Mouse (Mus musculus) layer of hippocampus, adult 18-20 months (tissue): ENCODE data around the gene Gapvd1. TPM values are rescaled to one million over a fixed set of nuclear protein-coding genes. Genes with fewer than 3 reads are reported as not detected.
"Not testable (repeated sequence)": the region's sequence is repeated elsewhere in the genome, so short reads cannot be mapped to it uniquely, and the experiment has no call there.

Experiments
- DNase-seq, 2 experiments: peaks; one replicate each; pipeline ENCODE4 v3.0.0; 2022; ENCODE audit warnings: low spot score in 2 of 2
- long read RNA-seq: library from polyadenylated mRNA; stranded (forward); transcript quantifications from one replicate; pipeline ENCODE4 v2.0.0, GENCODE M21; 2021
- total RNA-seq, 2 experiments: library from RNA; stranded (reverse); gene quantifications; 2 replicates each; pipeline ENCODE4 v1.2.3; 2021

Gapvd1 gene
- total RNA-seq: 100 to 1,000 TPM in 1 of 2 experiments, 10 to 100 TPM in 1; 99.5 to 103 TPM
- long read RNA-seq, full-length matches to known transcripts: 6 of 72 reads
- long read RNA-seq, partial matches to known transcripts: 9 of 72 reads
- long read RNA-seq, other reads (novel, unspliced or antisense): 57 of 72 reads

DNA sequence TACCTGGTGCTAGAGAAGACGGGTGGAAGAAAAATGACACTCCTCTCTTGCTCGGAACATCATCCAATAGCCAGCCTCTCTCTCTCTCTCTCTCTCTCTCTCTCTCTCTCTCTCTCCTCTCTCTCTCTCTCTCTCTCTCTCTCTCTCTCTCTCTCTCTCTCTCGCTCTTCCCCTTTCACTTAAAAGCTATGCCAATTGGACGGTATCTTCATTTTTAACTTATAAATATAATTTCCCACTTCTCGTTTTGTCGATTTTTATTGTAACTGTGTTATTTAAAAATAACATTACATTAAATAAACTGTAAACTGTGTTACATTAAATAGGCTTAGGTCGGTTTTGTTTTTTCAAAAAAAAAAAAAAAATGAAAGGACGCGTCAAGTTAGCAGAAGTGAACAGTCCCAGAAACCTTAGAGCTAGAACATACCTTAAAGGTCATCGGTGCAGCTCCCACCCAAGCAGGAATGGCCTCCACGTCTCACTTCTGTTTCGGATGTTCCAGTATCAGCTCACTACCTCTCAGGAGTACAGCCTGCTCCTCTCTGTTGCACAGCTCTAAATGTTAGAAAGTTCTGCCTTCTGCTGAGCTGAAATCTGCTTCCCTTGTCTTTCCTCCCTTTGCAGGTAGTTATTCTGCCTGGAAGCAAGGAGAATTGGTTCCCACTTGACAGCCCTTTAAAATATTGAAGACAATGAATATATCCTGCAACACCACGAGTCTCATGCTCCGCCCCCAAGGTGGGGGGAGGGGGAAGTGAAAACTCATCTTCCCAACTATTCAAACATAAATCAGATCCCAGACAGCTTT is at the start of gene Gapvd1:
Gene Gapvd1 (minus strand): TSS at position 682 of the 808 bp plus-strand sequence.
- DNase-seq: no peak

DNA sequence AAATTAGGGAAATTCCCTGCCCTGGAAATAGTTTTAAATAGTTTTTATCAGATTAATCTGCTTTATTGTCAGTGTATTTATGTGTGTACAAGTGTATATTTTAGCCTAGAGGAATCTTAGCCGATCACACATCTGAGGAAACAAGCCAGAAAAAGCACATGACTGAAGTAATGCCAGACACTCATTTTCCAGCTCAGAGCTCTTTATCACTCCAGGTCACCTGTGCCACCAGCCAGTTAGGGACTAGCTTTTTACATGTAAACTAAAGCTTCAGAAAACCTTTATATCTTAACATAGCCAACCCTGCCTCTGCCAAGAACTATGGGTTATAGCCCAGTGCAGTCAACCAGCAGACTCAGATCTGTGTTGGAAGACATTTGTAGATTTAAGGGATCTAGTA is 49.8 kb upstream of the Gapvd1 start:
- no peak for DNase-seq

DNA sequence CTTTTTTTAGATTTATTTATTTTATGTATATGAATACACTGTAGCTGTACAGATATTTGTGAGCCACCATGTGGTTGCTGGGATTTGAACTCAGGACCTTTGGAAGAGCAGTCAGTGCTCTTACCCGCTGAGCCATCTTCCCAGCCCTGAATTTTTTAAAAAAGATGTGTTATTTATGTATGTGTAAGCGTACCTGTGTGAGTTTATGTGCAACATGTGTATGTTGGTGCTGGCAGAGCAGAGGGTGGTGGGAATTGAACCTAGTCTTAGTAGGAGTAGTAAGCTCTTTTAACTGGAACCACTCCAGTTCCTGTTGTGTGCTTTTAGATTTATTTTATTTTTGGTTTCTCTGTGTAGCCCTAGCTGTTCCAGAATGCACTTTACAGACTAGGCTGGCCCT is 49.1 kb upstream of the Gapvd1 start:
- no peak for DNase-seq

DNA sequence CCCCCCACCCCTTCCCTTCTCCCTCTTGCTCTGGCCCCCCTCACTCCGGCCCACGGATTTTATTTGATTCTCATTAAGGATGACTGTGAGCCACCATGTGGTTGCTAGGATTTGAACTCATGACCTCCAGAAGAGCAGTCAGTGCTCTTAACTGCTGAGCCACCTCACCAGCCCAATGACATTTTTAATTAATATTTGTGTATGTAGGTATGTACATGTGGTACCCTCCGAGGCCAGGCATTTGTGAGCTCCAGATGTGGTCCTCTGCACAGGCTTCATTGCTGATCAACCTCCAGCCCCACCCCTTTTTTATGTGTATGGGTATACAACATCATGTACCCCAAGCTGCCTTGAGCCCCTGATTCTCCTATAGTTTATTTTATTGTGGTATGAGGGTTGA is 48.7 kb upstream of the Gapvd1 start:
- no peak for DNase-seq

DNA sequence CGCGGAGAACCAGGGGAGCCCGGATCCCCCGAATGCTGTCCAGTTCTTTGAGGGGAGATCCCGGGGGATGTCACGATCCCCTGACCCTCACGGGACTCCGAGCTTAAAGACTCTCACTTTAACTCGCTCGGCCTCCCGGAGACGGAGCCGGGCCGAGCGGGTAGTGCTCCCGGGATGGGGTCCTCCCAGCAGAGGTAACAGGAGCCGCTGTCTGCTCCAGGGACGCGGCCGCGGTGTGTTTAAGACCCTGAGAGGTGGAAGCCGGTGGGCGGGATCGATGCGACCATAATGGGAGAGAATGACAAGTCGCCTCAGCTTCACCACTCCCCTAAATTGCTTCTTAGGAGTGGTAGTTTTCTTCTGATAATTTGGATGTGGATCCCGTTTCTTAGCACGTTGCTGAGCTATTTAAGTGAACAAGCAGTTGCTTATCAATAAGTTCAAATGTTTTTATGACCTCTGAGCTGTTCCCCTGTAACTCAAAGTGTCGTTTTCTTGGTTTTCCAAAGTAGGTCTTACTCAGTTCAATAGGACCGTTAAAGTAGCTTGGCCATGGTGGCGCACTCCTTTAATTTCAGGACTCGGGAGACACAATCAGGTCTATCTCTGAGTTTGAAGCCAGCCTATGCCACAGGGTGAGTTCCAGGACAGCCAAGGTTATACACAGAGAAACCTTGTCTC is 47.7 kb upstream of the Gapvd1 start:
- peak in 1 of 2 experiments; percentile 38 for DNase-seq

DNA sequence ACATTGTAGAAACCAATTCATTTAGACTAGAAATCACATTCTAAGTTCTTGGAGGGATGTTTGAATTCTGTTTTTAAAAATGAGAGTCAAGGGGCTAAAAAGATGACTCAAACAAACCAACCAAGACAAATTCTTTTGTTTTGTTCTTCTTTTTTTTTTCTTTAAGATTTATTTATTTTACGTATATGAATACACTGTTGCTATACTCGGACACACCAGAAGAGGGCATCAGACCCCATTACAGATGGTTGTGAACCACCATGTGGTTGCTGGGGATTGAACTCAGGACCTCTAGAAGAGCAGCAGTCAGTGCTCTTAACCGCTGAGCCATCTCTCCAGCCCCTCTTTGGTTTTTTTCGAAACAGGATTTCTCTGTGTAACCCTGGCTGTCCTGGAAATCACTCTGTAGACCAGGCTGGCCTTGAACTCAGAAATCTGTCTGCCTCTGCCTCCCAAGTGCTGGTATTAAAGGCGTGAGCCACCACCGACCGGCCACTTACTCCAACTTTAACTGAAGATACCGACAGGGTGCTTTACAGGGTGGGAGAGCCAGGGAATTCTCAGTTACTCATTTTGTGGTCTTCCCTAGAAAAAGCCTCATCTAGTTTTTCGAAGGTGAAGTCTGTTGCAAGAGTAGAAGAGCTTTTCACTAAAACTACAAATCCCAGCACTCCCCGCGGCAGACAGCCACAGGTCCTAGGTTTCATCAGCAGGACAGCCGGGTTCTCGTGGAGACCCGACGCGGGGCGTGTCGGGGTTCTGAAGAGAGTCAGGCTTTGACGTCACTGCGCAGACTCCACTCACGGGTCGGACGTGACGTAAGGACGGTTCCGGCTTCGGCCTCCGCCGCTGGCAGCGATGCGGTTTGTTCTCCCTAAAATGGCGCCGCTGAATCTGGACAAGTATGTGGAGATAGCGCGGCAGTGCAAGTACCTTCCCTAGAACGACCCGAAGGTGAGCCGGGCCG is 46.8 kb upstream of the Gapvd1 start:
- peak; percentile 96 to 99 for DNase-seq

DNA sequence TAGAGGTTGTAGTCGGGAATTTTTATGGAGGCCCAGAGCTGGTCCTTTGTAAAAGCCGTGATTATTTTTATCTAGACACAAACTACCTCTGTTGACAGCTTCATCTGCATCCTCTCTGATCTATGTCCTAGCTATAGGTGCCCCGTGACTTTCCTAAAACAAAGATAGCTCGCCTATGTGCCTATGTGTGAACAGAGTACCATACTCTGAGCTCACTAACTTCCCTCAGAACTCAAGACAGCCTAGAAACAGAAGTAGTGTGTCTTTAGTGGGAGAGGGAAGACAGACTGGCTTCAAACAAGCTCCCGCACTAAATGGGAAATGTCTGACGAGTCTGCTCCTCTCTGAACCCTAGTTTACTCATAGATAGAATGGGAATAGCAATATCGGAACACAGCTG is 45.3 kb upstream of the Gapvd1 start:
- DNase-seq: no peak

DNA sequence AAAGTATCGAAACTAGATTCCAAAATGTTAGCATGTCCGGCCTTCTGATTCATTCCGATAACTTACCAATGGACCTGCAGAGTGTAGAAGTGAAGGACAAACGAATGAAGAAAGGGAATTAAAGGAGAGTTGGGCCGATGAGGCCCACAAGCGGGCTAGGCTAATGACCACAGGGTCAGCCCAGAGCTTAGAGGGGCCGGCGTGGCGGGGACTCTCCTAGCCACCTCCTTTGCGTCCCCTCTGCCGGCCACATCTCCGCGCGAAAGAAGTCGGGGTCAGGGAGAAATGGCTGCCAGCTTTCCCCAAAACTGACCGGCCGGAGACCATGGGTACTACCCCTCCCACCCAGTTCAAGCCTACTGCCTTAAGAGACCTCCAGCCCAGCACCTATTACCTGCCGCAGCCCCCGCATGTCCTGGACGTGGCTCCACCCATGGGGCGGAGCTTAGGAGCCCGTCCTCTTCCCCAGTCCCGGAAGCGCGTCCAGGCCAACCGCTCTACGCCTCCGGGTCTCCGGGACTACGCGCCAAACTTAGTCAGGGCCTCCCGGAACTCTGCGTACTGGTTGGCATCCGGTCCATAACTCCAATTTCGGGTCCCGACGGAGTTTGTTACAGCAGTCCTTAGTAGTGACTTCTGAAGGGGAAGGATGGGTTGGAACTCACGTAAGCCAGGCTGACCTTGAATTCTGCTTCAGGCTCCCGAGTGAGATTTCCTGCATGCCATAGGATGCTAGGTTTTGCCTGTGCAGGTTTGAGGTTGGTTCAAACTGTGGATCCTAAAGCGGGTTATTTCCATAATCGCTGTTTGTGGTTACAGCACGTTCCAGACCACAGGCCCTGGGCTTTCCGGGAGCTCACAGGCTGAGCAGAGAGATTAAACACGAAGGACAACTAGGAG is 44.6 kb upstream of the Gapvd1 start, which contains the start of gene Rabepk:
Gene Rabepk (minus strand): TSS at position 556 of the 900 bp plus-strand sequence.
- peak; percentile 63 to 76 for DNase-seq

DNA sequence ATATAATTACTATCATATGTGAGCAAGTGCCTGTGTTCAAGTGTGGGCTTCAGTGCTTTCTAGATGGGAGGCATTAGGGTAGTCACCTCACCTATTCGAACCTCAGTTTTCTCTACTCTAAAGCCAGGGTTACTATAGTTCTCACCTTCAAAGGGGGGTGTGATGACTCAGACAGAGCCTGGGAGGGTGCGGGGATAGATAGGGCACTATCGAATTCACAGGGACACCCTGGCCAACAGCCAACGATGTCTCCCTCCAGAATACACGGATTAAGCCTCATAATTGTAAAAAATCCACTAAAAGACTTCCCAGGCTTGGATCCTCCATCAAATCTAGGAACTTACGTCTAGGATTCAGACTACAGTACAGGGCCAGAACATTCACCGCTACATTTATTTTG is 40.4 kb upstream of the Gapvd1 start:
- no peak for DNase-seq

DNA sequence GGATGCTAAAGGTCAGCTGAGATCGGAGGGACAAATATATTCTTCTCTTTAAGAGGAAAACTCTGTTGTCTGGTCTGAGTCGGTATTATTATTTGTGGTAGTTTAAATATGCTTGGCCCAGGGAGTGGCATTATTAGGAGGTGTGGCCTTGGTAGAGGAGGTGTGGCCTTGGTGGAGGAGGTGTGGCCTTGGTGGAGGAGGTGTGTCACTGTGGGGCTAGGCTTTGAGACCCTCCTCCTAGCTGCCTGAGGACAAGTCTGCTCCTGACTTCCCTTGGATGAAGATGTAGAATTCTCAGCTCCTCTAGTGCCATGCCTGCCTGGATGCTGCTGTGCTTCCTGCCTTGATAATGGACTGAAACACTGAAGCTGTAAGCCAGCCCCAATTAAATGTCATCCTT is 39.5 kb upstream of the Gapvd1 start:
- no peak for DNase-seq

DNA sequence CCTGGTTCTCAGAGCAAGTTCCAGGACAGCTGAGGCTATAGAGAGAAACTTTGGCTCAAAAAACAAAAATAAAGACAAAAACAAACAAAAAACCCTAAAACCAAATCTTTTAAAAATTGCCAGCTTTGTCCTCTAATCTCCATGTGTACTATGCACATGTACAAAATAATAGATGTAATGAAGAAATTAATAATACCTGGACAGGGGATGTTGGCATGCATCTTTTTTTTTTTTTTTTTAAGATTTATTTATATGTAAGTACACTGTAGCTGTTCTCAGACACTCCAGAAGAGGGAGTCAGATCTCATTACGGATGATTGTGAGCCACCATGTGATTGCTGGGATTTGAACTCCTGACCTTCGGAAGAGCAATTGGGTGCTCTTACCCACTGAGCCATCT is 37.5 kb upstream of the Gapvd1 start:
- DNase-seq: not testable (repeated sequence)

DNA sequence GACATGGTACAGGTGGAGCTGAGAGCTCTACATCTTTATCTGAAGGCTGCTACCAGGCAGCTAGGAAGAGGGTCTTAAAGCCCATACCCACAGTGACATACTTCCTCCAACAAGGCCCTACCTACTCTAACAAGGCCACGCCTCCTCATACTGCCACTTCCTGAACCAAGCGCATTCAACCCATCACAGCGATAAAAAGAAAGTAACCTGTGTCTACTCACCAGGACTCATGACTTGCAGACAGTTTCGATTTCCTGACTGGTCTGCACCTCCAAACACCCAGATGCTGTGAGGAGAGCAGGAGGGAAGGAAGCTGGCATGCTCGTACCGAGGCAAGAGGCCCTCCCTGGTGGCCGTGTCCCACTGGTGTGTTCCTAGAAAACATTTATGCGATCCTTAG is 35.2 kb upstream of the Gapvd1 start:
- DNase-seq: no peak

DNA sequence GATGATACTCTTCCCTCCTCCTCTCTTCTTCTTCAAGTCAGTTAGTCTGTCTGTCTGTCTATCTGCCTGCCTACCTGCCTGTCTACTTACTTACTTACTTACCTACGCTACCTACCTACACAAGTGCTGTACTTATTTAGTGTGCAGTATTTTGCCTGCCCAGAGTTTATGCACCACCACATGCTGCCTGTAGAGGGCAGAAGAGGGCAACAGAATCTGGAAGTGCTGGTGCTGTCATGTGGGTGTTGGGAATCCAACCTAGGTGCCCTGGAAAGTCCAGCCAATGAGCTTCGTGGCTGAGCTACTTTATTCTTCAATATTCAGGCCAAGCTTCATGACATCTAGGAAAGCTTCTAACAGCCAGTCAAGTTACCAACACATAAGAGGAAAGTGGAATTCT is 29.1 kb upstream of the Gapvd1 start:
- DNase-seq: peak in 1 of 2 experiments; percentile 56

DNA sequence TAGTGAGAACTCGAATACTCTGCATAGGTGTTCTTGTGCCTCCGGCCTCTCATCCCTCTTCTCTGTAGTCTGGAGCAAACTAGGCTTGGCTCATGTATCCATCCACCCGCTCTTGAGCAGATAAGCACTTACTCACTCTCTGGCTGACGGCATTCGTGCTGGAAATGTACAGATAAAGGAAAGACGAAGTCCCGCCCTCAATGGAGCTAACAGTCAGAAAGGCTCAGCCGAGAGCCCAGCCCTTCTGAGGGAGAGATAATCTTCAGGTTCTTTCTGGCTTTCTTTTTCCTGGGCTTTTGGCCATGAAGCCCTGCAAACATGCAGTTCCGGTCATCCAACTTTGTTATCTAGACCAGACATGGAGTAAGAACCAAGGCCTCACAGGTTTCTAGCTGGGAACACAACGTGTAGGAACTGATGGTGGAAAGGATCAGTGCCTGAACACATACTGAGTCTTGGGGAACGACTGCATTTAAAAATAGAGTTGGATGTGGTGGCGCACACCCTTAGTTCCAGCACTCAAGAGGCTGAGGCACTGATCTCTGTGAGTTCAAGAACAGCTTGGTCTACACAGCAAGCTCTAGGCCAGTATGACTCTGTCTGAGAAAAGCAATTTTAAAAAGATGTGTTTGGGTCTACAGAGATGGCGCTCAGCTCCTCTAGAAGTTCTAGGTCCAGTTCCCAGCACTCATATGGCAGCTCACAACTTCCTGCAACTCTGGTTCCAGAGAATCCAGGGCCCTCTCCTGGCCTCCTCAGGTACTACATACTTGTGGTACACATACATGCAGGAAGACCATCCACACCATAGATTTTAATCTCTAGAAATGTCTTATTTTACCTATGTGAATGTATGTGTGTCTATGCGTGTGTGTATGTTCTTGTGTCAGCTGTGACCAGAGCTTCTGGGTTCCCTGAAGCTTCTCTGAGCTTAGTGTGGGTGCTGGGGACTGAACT is 28.3 kb upstream of the Gapvd1 start:
- DNase-seq: no peak

DNA sequence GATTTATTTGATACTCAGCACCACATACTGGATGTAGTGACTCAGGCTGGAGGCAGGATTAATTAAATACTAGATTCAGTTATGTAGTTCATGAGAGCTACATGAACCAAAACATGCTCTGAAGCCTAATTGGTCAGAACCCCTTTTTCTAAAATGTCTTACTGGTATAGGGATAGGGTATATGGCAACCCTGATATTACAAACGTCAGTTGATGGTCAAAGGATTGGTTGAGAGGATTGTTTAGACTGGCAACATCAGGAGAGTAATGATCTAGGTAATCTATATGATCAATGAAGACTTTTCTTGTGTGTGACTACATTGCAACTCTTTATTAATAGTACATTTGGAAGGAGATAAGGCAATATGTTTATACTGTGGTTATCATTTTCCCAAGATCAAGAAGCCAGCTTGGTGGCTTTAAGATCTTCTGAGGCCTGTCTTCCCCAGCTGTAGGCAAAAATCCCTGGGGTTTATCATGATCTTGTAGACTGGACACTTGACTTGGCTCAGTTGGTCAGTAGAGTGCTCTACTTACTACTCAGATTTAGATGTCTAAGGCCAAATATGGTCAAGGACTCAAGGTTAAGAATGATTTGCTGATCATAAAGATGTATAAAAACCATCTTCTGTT is 22.3 kb upstream of the Gapvd1 start:
- no peak for DNase-seq

DNA sequence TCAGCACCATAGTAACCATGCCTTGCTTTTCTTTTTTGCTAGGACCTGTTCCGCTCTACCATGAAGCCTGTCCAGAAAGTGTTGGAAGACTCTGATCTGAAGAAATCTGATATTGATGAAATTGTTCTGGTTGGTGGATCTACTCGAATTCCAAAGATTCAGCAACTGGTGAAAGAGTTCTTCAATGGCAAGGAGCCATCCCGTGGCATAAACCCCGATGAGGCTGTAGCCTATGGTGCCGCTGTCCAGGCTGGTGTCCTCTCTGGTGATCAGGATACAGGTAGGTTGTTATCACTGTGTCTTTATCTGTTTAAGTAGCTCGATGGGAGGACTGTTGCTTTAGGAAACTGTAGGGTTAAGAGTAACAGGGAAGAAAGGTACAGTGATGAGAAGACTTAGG is 19.5 kb upstream of the Gapvd1 start:
- DNase-seq: no peak

DNA sequence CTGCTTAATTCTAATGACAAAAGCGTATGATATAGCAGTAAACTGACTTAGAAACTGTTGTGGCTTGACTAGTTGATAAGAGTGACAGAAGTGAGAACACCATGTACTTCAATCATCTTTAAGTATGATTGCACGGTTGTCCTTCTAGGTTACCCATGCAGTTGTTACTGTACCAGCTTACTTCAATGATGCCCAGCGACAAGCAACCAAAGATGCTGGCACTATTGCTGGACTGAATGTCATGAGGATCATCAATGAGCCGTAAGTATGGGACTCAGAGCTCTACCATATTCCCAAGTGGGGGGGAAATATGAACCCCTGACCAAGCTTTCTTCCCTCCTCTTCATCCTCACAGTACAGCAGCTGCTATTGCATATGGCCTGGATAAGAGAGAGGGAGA is 18.6 kb upstream of the Gapvd1 start:
- no peak for DNase-seq
